Mouse (Mus musculus): ENCODE results near the gene Etd. TPM values are rescaled to one million over a fixed set of nuclear protein-coding genes. Genes with fewer than 3 reads are reported as not detected.

The Etd gene
- total RNA-seq (2014; fragmentation: Nextera tagmentation) (not detected in 2 replicates), total RNA-seq (2017) (not detected in 2 replicates)

DNA sequence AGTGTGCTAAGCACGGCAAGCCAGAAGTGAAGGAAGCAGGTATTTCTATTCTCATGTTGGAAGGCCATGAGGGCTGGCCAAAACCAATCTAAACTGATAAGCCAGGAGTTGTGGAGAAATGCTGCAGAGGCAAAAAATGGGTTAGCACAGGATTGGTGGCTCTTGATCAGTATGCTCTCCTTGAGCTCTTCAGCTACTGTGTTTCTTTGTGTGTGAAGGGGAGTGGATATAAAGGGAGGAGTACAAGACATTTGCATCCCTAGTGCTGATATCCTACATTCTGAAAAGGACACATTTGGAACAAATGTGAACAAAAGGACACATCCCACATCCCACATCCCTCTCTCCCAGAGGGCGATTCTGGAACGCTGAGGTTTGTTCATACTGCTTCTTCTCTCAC, at the start of gene Etd:
Etd (plus strand) TSS at position 301 of the 400 bp plus-strand sequence.
- no peak for ATAC-seq (replicated peaks; ENCODE audit: poor library complexity, severe bottlenecking)

GRCm38 (mm10) chrX:53386362-53386761, 48.4 kb upstream of the Etd start:
- ATAC-seq (replicated peaks; ENCODE audit: poor library complexity, severe bottlenecking) = no peak

- no peak for ATAC-seq (replicated peaks; ENCODE audit: poor library complexity, severe bottlenecking)
These were observed 1.8 kb upstream of the Etd start for GRCm38 (mm10) chrX:53432888-53433287.

- no peak for ATAC-seq (replicated peaks; ENCODE audit: poor library complexity, severe bottlenecking)
These were observed 24.9 kb downstream of the Etd start for GRCm38 (mm10) chrX:53459573-53459972.

- ATAC-seq (replicated peaks; ENCODE audit: poor library complexity, severe bottlenecking) = peak; percentile 62; the same call in 1 of the 2 replicates
These were observed 29.5 kb downstream of the Etd start for GRCm38 (mm10) chrX:53464194-53464593.

Other genes starting within 250 kb of the Etd start
- not detected in 2 replicates for gene Plac1, start 194.8 kb upstream of the Etd start, total RNA-seq (2014; fragmentation: Nextera tagmentation)
- not detected in 2 replicates for gene Plac1, start 194.8 kb upstream of the Etd start, total RNA-seq (2017)
- 13.2 and 19.6 TPM in 2 replicates for gene Fam122b, start 165.1 kb upstream of the Etd start, total RNA-seq (2014; fragmentation: Nextera tagmentation)
- gene Fam122b, start 165.1 kb upstream of the Etd start, total RNA-seq (2017) = 5.4 and 9.1 TPM in 2 replicates
- gene Fam122c, start 161.5 kb upstream of the Etd start, total RNA-seq (2014; fragmentation: Nextera tagmentation) = not detected in 2 replicates
- not detected in 2 replicates for gene Fam122c, start 161.5 kb upstream of the Etd start, total RNA-seq (2017)
- gene Mospd1, start 64.4 kb upstream of the Etd start, total RNA-seq (2014; fragmentation: Nextera tagmentation) = 17.1 and 26.1 TPM in 2 replicates
- 24.8 and 27.5 TPM in 2 replicates for gene Mospd1, start 64.4 kb upstream of the Etd start, total RNA-seq (2017)
- gene Rtl8c, start 173.1 kb downstream of the Etd start, total RNA-seq (2014; fragmentation: Nextera tagmentation) = 4.5 and 15.6 TPM in 2 replicates
- 0.46 and 1.8 TPM in 2 replicates for gene Rtl8c, start 173.1 kb downstream of the Etd start, total RNA-seq (2017)
- not detected in 2 replicates for gene Gm14597, start 174.1 kb downstream of the Etd start, total RNA-seq (2014; fragmentation: Nextera tagmentation)
- not detected in 2 replicates for gene Gm14597, start 174.1 kb downstream of the Etd start, total RNA-seq (2017)
- gene Rtl8a, start 208.8 kb downstream of the Etd start, total RNA-seq (2014; fragmentation: Nextera tagmentation) = 7.7 and 12.6 TPM in 2 replicates
- gene Rtl8a, start 208.8 kb downstream of the Etd start, total RNA-seq (2017) = 3.2 and 5.5 TPM in 2 replicates
- 14.0 and 17.1 TPM in 2 replicates for gene Rtl8b, start 235.5 kb downstream of the Etd start, total RNA-seq (2014; fragmentation: Nextera tagmentation)
- 2.8 and 3.4 TPM in 2 replicates for gene Rtl8b, start 235.5 kb downstream of the Etd start, total RNA-seq (2017)